Mouse (Mus musculus) brain, embryonic 18.5 days (tissue): ENCODE data around the gene Abcc5.

Source experiments
- DNase-seq: peaks from one replicate; pipeline ENCODE4 v3.0.0-alpha.2; 2012; ENCODE audit warnings: low read depth, low spot score

Gene Abcc5

GRCm38 (mm10) chr16:20359643-20360295, 66.4 kb downstream of the Abcc5 start:
- DNase-seq: no peak

DNA sequence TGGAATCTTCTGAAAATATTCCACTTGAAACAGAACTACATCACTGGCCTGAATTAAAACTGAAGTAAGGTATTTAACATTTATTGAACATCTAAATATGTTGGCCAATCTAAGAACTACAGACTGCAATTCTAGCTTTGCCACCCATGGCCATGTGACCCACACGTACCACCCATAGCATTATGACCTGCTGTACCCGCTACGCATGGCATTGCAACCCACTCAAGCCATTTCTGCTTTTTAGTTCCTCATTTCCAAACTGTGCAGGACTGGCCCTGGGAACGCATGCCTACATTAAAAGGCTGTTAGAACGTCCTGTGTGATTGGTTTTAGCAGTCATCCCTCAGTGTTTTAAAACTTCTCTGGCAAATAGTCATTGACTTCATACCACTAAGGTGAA, 68.4 kb downstream of the Abcc5 start:
- no peak for DNase-seq

- DNase-seq: no peak
These were observed 71.4 kb downstream of the Abcc5 start for GRCm38 (mm10) chr16:20354762-20355161.

- DNase-seq: no peak
These were observed 72.2 kb downstream of the Abcc5 start for GRCm38 (mm10) chr16:20354011-20354410.

DNA sequence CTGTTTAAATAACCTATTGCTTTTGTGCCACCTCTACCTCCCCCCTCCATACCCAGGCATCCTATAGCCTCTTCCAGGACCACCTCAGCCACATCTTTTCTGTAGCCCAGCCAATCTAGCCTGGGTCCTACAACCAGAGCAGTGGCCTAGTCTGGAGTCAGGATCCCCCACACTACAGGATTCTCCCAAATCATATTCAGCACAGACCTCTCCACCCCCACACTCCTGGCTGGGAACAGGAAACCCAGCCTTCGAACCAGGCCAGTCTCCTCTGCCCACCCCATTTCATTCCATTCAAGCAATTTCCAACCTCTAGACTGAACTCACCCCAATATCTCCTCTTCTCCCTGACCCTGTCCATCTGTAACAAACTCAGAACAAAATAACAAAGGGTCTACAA, 80.7 kb downstream of the Abcc5 start:
- DNase-seq: no peak

- no peak for DNase-seq
These were observed 87.6 kb downstream of the Abcc5 start for GRCm38 (mm10) chr16:20338616-20339015.

- no peak for DNase-seq
These were observed 91.3 kb downstream of the Abcc5 start for GRCm38 (mm10) chr16:20334918-20335317.

- no peak for DNase-seq
These were observed 97.9 kb downstream of the Abcc5 start for GRCm38 (mm10) chr16:20328306-20328705.

DNA sequence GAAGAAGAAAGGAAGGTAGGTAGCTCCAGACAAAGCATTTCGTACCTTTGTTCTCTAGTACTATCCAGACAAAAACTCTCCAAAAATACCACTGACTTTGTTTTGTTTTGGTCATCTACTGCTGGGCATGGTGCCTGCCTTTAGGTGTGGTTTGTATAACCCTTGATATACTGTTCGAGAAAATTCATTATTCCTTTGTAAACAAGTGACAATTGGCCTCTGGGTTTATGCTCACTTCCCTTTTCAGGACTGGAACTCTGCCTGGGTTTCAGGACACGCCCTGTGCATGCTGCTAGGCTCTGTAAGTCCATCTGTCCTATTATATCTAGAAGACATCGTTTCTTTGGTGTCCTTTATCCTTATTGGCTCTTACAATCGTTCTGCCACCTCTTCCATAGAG, 100.9 kb downstream of the Abcc5 start, which contains the start of gene Cyp2ab1:
Gene Cyp2ab1 (minus strand): TSS at position 119 of the 400 bp plus-strand sequence.
- DNase-seq: no peak

GRCm38 (mm10) chr16:20323907-20324306, 102.3 kb downstream of the Abcc5 start:
- DNase-seq: no peak

DNA sequence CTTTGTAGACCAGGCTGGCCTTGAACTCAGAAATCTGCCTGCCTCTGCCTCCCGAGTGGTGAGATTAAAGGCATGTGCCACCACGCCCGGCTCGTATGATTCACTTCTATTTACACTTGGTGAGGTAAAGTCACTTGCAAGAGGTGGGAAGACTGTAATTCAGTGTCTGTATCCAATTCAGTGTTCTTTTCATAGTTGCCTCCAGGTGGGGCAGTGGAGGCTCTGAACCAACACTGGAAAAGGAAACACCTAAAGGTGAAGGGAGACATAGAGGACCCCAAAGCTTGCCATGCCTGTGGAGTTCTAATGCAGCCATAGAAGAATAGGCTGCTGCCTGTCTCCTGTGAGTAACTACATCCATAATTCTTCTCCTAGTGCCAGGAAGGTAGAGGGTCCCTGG, 103.9 kb downstream of the Abcc5 start:
- no peak for DNase-seq

DNA sequence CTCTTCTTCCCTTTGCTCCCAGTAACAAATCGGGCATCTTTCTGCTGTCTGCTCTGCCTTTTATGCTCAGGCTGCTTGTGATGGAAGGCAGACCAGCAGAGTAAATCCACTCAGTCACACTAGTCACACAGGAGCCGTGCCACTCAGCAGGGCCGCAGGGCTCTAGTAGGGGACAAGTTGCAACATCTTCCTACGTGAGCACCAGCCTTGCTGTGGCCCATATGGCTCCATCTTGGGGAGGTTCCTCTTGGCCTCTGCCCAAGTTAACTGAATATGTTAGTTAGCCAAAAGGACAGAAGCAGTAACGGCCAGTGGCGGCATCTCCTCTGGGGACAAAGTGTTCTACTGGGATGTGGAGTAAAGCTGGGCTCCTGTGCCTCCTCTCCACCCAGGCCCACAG, 109.4 kb downstream of the Abcc5 start:
- DNase-seq: no peak

GRCm38 (mm10) chr16:20315266-20315665, 110.9 kb downstream of the Abcc5 start:
- DNase-seq: no peak

GRCm38 (mm10) chr16:20312272-20312671, 113.9 kb downstream of the Abcc5 start:
- DNase-seq: no peak

- DNase-seq: peak; percentile 74
These were observed 124.2 kb downstream of the Abcc5 start, which contains the start of gene Parl for GRCm38 (mm10) chr16:20301770-20302649. Gene Parl (minus strand): TSS chr16:20302387.

GRCm38 (mm10) chr16:20300076-20300475, 126.1 kb downstream of the Abcc5 start:
- no peak for DNase-seq
